Mouse (Mus musculus): ENCODE measurements around the gene Cyp2b19.
"Not testable (repeated sequence)": the region's sequence is repeated elsewhere in the genome, so short reads cannot be mapped to it uniquely, and the experiment has no call there.

GRCm38 (mm10) chr7:26786013-26786412, 29.1 kb downstream of the Cyp2b19 start:
- TF ChIP-seq CTCF (conservative IDR thresholded peaks at IDR 0.05; ENCODE audit: low read length); POU5F1 (IDR thresholded peaks at IDR 0.05; ENCODE audit: borderline replicate concordance, low read length): not testable (repeated sequence)
- peak; percentile 69; the same call in 1 of the 2 replicates for TF ChIP-seq NANOG (IDR thresholded peaks at IDR 0.05; ENCODE audit: borderline replicate concordance, low read length)
